Mouse (Mus musculus) ES-Bruce4 (cell line): Measurements from ENCODE around the gene Fhl3.
"Not testable (repeated sequence)": the region's sequence is repeated elsewhere in the genome, so short reads cannot be mapped to it uniquely, and the experiment has no call there.

Experiments
- CTCF ChIP-seq: IDR thresholded peaks from one replicate; pipeline ENCODE4 v1.8.1; 2011; ENCODE audit warnings: low read depth, low read length
- EP300 ChIP-seq: IDR thresholded peaks from 2 replicates; pipeline ENCODE4 v1.6.1; 2011; ENCODE audit warnings: low read depth, low read length; ENCODE audit not compliant: insufficient read depth
- POLR2A ChIP-seq: IDR thresholded peaks from one replicate; pipeline ENCODE4 v1.8.1; 2011; ENCODE audit warnings: low read length; ENCODE audit not compliant: insufficient read depth

DNA sequence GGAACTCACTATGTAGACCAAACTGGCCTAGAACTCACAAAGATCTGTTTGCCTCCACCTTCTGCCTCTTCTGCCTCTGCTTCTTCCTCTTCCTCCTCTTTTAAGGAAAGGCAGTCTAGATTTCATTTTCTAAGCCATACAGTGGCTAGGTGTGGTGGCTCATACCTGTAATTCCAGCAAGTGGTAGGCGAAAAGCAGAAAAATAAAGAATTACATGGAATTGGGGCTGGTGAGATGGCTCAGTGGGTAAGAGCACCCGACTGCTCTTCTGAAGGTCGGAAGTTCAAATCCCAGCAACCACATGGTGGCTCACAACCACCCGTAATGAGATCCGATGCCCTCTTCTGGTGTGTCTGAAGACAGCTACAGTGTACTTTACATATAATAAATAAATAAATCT is 13.3 kb downstream of the Fhl3 start:
- TF ChIP-seq CTCF, EP300, POLR2A: not testable (repeated sequence)
